Mouse (Mus musculus) adrenal gland, postnatal 25 days (tissue): ENCODE measurements around the gene Adamts17. TPM values are rescaled to one million over a fixed set of nuclear protein-coding genes. Genes with fewer than 3 reads are reported as not detected.
A peak's percentile ranks its signal among the peaks of the same experiment; 100 is the strongest.

ENCODE experiments used
- DNase-seq: peaks from one replicate; pipeline ENCODE4 v3.0.0; 2021; ENCODE audit warnings: mixed read lengths
- total RNA-seq: library from RNA; stranded (reverse); gene quantifications from 2 replicates; pipeline ENCODE4 v1.2.3, GENCODE M21; 2021

The Adamts17 gene
- total RNA-seq, 1 experiment from 2014 or later: 5.3 TPM

- no peak for DNase-seq
These were observed 194.8 kb downstream of the Adamts17 start for GRCm38 (mm10) chr7:67034369-67034768.

GRCm38 (mm10) chr7:67035246-67035645 is 195.7 kb downstream of the Adamts17 start:
- no peak for DNase-seq

GRCm38 (mm10) chr7:67035661-67036060 is 196.1 kb downstream of the Adamts17 start:
- no peak for DNase-seq

- no peak for DNase-seq
These were observed 197.3 kb downstream of the Adamts17 start for GRCm38 (mm10) chr7:67036502-67037485.

- no peak for DNase-seq
These were observed 198.4 kb downstream of the Adamts17 start for GRCm38 (mm10) chr7:67037726-67038520.

GRCm38 (mm10) chr7:67039143-67039542 is 199.6 kb downstream of the Adamts17 start:
- DNase-seq: no peak

- DNase-seq: no peak
These were observed 200.3 kb downstream of the Adamts17 start for GRCm38 (mm10) chr7:67039861-67040260.

GRCm38 (mm10) chr7:67041685-67042084 is 202.2 kb downstream of the Adamts17 start:
- no peak for DNase-seq

- DNase-seq: no peak
These were observed 204.7 kb downstream of the Adamts17 start for GRCm38 (mm10) chr7:67044121-67044817.

- DNase-seq: no peak
These were observed 205.7 kb downstream of the Adamts17 start for GRCm38 (mm10) chr7:67045202-67045601.

- DNase-seq: no peak
These were observed 209.7 kb downstream of the Adamts17 start for GRCm38 (mm10) chr7:67049206-67049605.

- no peak for DNase-seq
These were observed 210.9 kb downstream of the Adamts17 start for GRCm38 (mm10) chr7:67050424-67050823.

GRCm38 (mm10) chr7:67051089-67051718 is 211.7 kb downstream of the Adamts17 start:
- no peak for DNase-seq

- no peak for DNase-seq
These were observed 215.3 kb downstream of the Adamts17 start for GRCm38 (mm10) chr7:67054876-67055275.

- DNase-seq: no peak
These were observed 216.0 kb downstream of the Adamts17 start for GRCm38 (mm10) chr7:67055510-67055909.

GRCm38 (mm10) chr7:67061756-67062155 is 222.2 kb downstream of the Adamts17 start:
- peak; percentile 48 for DNase-seq

- DNase-seq: no peak
These were observed 223.0 kb downstream of the Adamts17 start for GRCm38 (mm10) chr7:67062571-67062970.

GRCm38 (mm10) chr7:67064627-67065305 is 225.2 kb downstream of the Adamts17 start:
- DNase-seq: no peak

- no peak for DNase-seq
These were observed 226.1 kb downstream of the Adamts17 start for GRCm38 (mm10) chr7:67065631-67066030.

GRCm38 (mm10) chr7:67072015-67072685 is 232.6 kb downstream of the Adamts17 start:
- no peak for DNase-seq

- no peak for DNase-seq
These were observed 243.2 kb downstream of the Adamts17 start for GRCm38 (mm10) chr7:67082751-67083150.
